Mouse (Mus musculus) liver, embryonic 13.5 days (tissue): Measurements from ENCODE around the gene Dglucy. TPM values are rescaled to one million over a fixed set of nuclear protein-coding genes. Genes with fewer than 3 reads are reported as not detected.

Source experiments
- ATAC-seq: fragments of 200-750 bp; cut with Nextera tagmentation; 2 replicates; pipeline ENCODE4 v1.8.0; 2017; ENCODE audit warnings: low read depth, mild to moderate bottlenecking, moderate number of reproducible peaks, moderate library complexity
- DNase-seq: peaks from one replicate; pipeline ENCODE4 v3.0.0; 2022
- H3K27ac ChIP-seq: fragments of 300-500 bp; sonication (generic); 2 replicates; pipeline ENCODE4 v1.5.1; 2015; ENCODE audit warnings: moderate library complexity, mild to moderate bottlenecking, inconsistent platforms
- H3K27me3 ChIP-seq: fragments of 300-500 bp; sonication (generic); 2 replicates; pipeline ENCODE4 v1.6.1; 2015; ENCODE audit warnings: mild to moderate bottlenecking, inconsistent platforms
- H3K36me3 ChIP-seq: fragments of 300-500 bp; sonication (generic); 2 replicates; pipeline ENCODE4 v1.6.1; 2015; ENCODE audit warnings: mild to moderate bottlenecking, inconsistent platforms
- H3K4me1 ChIP-seq: fragments of 300-500 bp; sonication (generic); replicated peaks from 2 replicates; pipeline ENCODE4 v1.6.1; 2015; ENCODE audit warnings: inconsistent platforms
- H3K4me2 ChIP-seq: fragments of 300-500 bp; sonication (generic); 2 replicates; pipeline ENCODE4 v1.6.1; 2015; ENCODE audit warnings: inconsistent platforms, mild to moderate bottlenecking, moderate library complexity
- H3K4me3 ChIP-seq: fragments of 300-500 bp; sonication (generic); replicated peaks from 2 replicates; pipeline ENCODE4 v1.5.1; 2015; ENCODE audit warnings: mild to moderate bottlenecking, inconsistent platforms
- H3K9ac ChIP-seq: fragments of 300-500 bp; sonication (generic); 2 replicates; pipeline ENCODE4 v1.6.1; 2015; ENCODE audit warnings: mild to moderate bottlenecking, inconsistent platforms
- H3K9me3 ChIP-seq: fragments of 300-500 bp; sonication (generic); replicated peaks from 2 replicates; pipeline ENCODE4 v1.6.1; 2016; ENCODE audit warnings: inconsistent platforms
- WGBS: fragments of 180-500 bp; shearing (Covaris S2); methylation state at CpG from one replicate; pipeline ENCODE4 v1.1.7; 2015; ENCODE audit not compliant: insufficient replicate concordance; 5-methylcytosine and 5-hydroxymethylcytosine counted together
- polyA plus RNA-seq: library from polyadenylated mRNA; unstranded; fragments of >200 nt; fragmentation: Nextera tagmentation; extraction: Ambion mirVana; gene quantifications from 2 replicates; pipeline ENCODE4 v1.2.1, GENCODE M21; 2015

The Dglucy gene
- polyA plus RNA-seq, 1 experiment from 2014 or later: 0.93 TPM

DNA sequence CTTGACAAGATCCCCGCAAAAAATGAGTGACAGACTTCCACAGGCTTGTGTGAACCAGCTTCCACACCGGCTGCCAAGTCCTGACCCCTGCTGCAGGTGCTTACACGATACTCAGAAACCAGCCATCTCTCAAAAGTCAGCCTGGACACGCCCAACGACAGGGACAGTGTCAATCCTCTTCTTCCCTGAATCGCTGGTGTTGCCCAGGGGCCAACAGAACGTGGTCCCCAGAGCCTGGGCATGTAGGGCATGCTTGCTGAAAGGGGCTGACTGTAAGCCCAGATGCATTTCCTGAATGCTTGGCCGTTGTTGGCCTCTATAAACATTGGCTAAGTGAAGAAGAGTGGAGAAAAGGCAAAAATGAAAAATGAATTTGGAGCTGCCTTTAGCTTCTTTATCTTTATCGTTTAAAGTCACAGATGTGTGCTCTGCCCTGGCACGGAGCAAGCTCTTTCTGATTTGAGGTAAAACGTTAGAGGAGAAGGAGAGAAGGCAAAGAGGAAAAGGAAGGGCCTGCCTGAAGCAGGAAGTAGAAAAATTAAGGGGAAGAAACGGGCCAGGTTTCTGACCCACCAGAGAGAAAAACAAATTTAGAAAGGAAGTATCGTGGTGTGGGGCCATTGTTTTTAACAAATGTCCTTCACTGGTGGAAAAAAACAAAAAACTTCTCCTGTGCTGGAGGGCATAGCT is 14.4 kb upstream of the Dglucy start:
- H3K9me3 ChIP-seq: no peaks in the 10 kb centered on the region
- no peak overlapping the region for H3K4me2 ChIP-seq
- H3K27me3 ChIP-seq: no peaks in the 10 kb centered on the region
- no peak overlapping the region for H3K4me3 ChIP-seq
- no peak overlapping the region for H3K9ac ChIP-seq
- 27% methylated on average over 13 of the region's 13 CpGs for WGBS
- H3K27ac ChIP-seq: no peak overlapping the region
- H3K36me3 ChIP-seq: no peaks in the 10 kb centered on the region
- ATAC-seq (no peak), DNase-seq (no peak)
- H3K4me1 ChIP-seq: peaks cover 10% of the 10 kb centered on the region; the same call in 1 of the 2 replicates

DNA sequence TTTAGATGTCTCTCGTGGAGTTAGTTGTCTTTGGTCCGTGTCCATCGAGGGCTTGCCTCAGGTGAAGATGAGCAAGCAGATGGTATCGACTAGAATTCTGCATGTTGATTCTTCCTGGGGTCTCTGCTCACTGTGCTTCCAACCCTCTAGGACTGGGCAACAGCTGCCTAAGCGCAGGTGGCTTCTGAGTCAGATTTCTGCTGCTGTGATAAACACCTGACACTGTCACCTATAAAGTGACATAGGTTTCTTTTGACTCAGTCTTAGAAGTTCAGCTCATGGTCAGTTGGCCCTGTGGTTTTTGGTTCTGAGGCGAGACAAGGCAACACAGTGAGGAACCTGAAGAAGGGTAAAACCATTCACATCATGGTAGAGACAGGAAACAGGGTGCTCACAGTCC is 9.0 kb upstream of the Dglucy start:
- Histone ChIP-seq H3K27ac (no peak overlapping the region), H3K9me3 (no peaks in the 10 kb centered on the region), H3K9ac (no peak overlapping the region), H3K27me3 (no peaks in the 10 kb centered on the region), H3K4me1 (0 out of 2 replicates have a peak, but pooled peaks cover 3% of the 10 kb centered on the region), H3K4me2 (no peak overlapping the region), H3K4me3 (no peak overlapping the region), H3K36me3 (no peaks in the 10 kb centered on the region)
- DNase-seq: no peak
- 74% methylated on average over 6 of the region's 6 CpGs for WGBS
- ATAC-seq: no peak

- no peaks in the 10 kb centered on the region for H3K27me3 ChIP-seq
- H3K36me3 ChIP-seq: no peaks in the 10 kb centered on the region
- H3K4me3 ChIP-seq: no peak overlapping the region
- no peak overlapping the region for H3K9ac ChIP-seq
- no peak overlapping the region for H3K27ac ChIP-seq
- no peak for ATAC-seq
- H3K4me1 ChIP-seq: no peaks in the 10 kb centered on the region
- H3K9me3 ChIP-seq: no peaks in the 10 kb centered on the region
- H3K4me2 ChIP-seq: no peak overlapping the region
- DNase-seq: no peak
- WGBS: 68% methylated on average over 3 of the region's 3 CpGs
Observed at GRCm38 (mm10) chr12:100770765-100771164, 8.1 kb upstream of the Dglucy start.

DNA sequence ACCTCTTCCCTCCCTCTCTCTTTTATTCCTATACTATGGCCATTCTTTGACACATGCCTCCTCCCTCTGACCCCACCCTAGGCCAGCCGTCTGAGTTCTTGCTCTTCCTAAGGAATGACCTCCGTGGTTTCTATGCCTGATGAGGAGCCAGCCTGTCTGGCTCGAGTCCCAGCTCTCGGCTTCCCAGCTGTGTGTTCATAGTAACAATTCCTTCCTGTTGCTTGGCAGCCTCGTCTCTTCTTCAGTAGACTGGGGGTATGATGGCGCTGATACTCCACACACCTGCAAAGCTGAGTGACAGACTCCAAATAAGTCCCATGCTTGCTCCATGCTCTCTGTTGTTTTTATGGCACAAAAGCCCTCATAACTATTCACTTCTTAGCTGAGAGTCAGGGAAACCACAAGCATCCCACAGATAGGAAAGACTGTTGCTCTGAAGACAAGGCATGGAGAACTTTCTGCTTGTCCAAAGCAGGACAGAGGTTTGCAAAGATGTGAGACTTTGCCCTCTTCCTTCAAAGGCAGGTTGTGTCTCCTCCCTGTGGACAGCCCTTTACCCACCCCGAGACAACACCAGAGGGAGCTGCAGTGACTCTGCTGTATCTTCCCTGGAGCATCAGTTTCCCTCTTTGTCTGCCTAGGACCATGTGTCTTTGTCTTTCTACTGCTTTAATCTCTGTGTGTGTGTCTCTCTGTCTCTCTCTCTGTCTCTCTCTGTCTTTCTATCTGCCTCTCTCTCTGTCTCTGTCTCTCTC is 6.5 kb upstream of the Dglucy start:
- DNase-seq (no peak), ATAC-seq (no peak)
- 25% methylated on average over 7 of the region's 7 CpGs for WGBS

GRCm38 (mm10) chr12:100774756-100775155 is 4.1 kb upstream of the Dglucy start:
- no peak for DNase-seq
- peaks cover 5% of the 10 kb centered on the region; the same call in 1 of the 2 replicates for H3K4me1 ChIP-seq

More for the DNA sequence above, 6.5 kb upstream of the Dglucy start:
- Histone ChIP-seq H3K9me3 (no peaks in the 10 kb centered on the region), H3K4me3 (no peak overlapping the region), H3K9ac (no peak overlapping the region), H3K36me3 (no peaks in the 10 kb centered on the region), H3K4me1 (peaks cover 5% of the 10 kb centered on the region; the same call in 1 of the 2 replicates), H3K27me3 (no peaks in the 10 kb centered on the region), H3K27ac (no peak overlapping the region), H3K4me2 (no peak overlapping the region)

DNA sequence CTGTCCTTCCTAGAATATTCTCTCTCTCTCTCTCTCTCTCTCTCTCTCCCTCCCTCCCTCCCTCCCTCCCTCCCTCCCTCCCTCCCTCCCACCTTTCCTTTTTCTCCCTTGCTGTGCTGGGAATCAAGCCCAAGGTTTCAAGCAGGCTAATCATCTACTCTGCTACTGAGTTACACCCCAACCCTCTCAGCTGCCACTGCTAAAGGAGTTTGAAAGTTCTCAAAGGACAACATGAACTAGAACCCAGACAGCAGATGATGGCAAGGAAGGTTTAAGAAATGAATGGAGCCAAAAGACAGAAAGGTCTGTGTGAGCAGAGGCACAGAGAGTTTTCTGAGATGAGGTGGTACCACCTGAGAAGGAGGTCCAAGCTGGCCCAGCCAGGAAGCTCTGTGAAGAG is 3.6 kb upstream of the Dglucy start:
- ATAC-seq (no peak), DNase-seq (no peak)
- Histone ChIP-seq H3K4me3 (no peak overlapping the region), H3K4me1 (peaks cover 5% of the 10 kb centered on the region; the same call in 1 of the 2 replicates), H3K9me3 (no peaks in the 10 kb centered on the region), H3K27me3 (no peaks in the 10 kb centered on the region), H3K36me3 (no peaks in the 10 kb centered on the region), H3K27ac (no peak overlapping the region), H3K4me2 (no peak overlapping the region), H3K9ac (no peak overlapping the region)

More at GRCm38 (mm10) chr12:100774756-100775155, 4.1 kb upstream of the Dglucy start:
- no peaks in the 10 kb centered on the region for H3K36me3 ChIP-seq
- 66% methylated on average over 7 of the region's 7 CpGs for WGBS
- H3K4me3 ChIP-seq: no peak overlapping the region
- H3K9ac ChIP-seq: no peak overlapping the region
- H3K27ac ChIP-seq: no peak overlapping the region
- no peak overlapping the region for H3K4me2 ChIP-seq
- H3K27me3 ChIP-seq: no peaks in the 10 kb centered on the region
- ATAC-seq: no peak
- H3K9me3 ChIP-seq: no peaks in the 10 kb centered on the region

DNA sequence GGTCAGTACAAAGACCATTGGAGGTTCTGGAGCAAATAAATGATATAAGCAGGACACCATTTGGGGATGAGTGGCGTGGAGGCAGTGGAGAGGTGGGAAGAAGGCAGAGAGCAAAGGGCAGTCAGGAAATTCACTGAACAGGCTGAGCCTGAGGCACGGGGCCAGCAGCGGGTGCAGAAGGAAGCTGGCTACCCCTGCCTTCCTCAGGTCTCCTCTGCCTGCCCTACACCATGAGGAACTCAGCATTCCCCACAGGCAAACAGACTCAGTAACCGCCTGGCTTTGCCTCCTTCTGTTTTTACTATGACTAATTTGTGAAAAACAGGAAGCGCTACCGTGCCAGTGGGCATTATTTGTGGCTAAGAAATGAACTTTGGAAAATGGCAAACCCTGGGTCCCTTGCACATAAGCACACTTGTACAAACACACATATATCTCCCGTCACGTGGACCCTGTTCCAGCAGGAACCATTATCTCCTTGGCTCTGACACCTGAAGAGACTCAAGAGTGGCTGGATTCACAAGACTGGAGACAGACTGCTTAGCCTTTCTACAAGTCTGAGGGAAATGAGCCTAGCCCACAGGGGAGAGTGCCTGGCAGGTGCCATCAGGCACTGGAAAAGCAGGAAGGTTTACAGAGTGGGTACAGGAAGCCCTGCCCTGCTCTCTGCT is 2.8 kb upstream of the Dglucy start:
- Histone ChIP-seq H3K27ac (peak overlapping the region; percentile 43; the same call in 1 of the 2 replicates), H3K4me3 (no peak overlapping the region), H3K9me3 (no peaks in the 10 kb centered on the region), H3K4me2 (no peak overlapping the region), H3K9ac (no peak overlapping the region), H3K27me3 (no peaks in the 10 kb centered on the region), H3K4me1 (peaks cover 5% of the 10 kb centered on the region; the same call in 1 of the 2 replicates), H3K36me3 (no peaks in the 10 kb centered on the region)
- DNase-seq: no peak
- 44% methylated on average over 8 of the region's 8 CpGs for WGBS
- ATAC-seq: no peak

- H3K4me2 ChIP-seq: no peak overlapping the region
- no peaks in the 10 kb centered on the region for H3K9me3 ChIP-seq
- H3K27me3 ChIP-seq: no peaks in the 10 kb centered on the region
- no peak overlapping the region for H3K4me3 ChIP-seq
- H3K27ac ChIP-seq: no peak overlapping the region
- WGBS: 74% methylated on average over 6 of the region's 6 CpGs
- ATAC-seq: no peak
- H3K4me1 ChIP-seq: peaks cover 5% of the 10 kb centered on the region; the same call in 1 of the 2 replicates
- no peak overlapping the region for H3K9ac ChIP-seq
- no peaks in the 10 kb centered on the region for H3K36me3 ChIP-seq
- no peak for DNase-seq
Observed at GRCm38 (mm10) chr12:100776991-100777390, 1.9 kb upstream of the Dglucy start.

DNA sequence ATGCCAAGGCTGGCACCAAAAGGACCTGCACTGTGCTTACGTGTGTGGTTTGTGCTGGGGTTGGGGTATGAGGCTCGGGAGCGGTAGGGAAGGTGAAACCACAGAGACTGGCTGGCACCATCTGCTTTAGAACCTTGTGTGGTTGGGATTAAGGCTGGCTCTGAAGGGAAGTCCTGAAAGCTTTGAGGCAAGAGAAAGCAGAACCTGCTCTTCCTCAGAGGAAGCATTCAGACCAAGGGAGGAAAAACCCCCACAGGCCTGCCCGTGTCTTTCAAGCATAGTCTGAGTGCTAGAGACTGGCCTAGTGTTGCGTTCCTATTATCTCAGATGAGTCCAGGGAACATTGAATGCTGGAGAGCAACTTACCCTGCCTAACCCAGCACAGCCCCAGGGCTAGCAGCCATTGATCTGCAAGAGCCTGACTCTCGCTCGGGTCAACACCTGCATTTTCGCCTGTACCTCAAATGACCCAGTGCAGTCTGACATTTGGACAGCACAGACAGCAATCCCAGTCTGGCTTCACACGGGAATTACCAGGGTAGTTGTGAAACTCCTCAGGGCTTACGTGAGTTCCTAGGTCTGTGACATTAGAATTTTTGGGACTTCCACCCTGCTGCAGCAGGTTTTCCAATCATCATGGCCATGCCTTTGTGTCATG is 452 bp upstream of the Dglucy start:
- H3K4me2 ChIP-seq: no peak overlapping the region
- DNase-seq: no peak
- no peak for ATAC-seq

GRCm38 (mm10) chr12:100780416-100780815 is 1.6 kb downstream of the Dglucy start:
- WGBS: 79% methylated on average over 10 of the region's 10 CpGs

More for the DNA sequence above, 452 bp upstream of the Dglucy start:
- Histone ChIP-seq H3K9ac (no peak overlapping the region), H3K27ac (no peak overlapping the region), H3K4me3 (no peak overlapping the region), H3K27me3 (no peaks in the 10 kb centered on the region), H3K4me1 (peaks cover 5% of the 10 kb centered on the region; the same call in 1 of the 2 replicates), H3K9me3 (no peaks in the 10 kb centered on the region), H3K36me3 (no peaks in the 10 kb centered on the region)
- WGBS: 51% methylated on average over 10 of the region's 10 CpGs

More at GRCm38 (mm10) chr12:100780416-100780815, 1.6 kb downstream of the Dglucy start:
- H3K4me1 ChIP-seq: peaks cover 8% of the 10 kb centered on the region; the same call in 1 of the 2 replicates
- ATAC-seq (no peak), DNase-seq (no peak)
- no peaks in the 10 kb centered on the region for H3K36me3 ChIP-seq
- no peak overlapping the region for H3K9ac ChIP-seq
- no peak overlapping the region for H3K4me3 ChIP-seq
- H3K27ac ChIP-seq: no peak overlapping the region
- H3K9me3 ChIP-seq: no peaks in the 10 kb centered on the region
- H3K4me2 ChIP-seq: no peak overlapping the region
- H3K27me3 ChIP-seq: no peaks in the 10 kb centered on the region
